Mouse (Mus musculus): ENCODE results near the gene A230072I06Rik.

DNA sequence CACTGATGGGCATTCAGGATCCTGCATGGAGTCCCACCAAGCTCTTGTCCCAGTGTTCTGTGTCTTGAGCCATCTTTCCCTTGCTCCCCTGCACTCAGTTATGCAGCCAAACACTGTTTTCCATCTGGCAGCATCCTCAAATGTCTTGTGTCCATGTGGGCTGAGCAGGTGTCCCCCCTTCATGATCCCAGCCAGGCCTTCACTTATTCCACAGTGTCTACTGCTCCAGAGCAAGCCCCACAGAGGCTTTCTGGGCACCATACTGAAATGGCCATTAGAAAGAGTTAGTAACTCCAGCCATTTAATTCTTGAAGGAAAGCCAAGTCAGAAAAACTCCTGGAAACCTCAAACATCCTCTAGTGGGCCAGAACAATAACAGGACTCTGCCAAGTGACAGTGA, 11.9 kb downstream of the A230072I06Rik start:
- TF ChIP-seq ZNF384 (IDR thresholded peaks at IDR 0.05; ENCODE audit: low read depth, low read length), result no peak
- no peak for TF ChIP-seq HCFC1 (IDR thresholded peaks at IDR 0.05; ENCODE audit: borderline replicate concordance, insufficient read depth, low read length)
- no peak for TF ChIP-seq CHD2 (IDR thresholded peaks at IDR 0.05; ENCODE audit: low read depth, low read length)

All from ES-E14 (cell line).